Mouse (Mus musculus): ENCODE measurements around the gene Hist1h3g. TPM values are rescaled to one million over a fixed set of nuclear protein-coding genes. Genes with fewer than 3 reads are reported as not detected.
A peak's percentile ranks its signal among the peaks of the same experiment; 100 is the strongest.

The Hist1h3g gene
- polyA plus RNA-seq, 1 experiment from 2014 or later = 7.8 TPM

GRCm38 (mm10) chr13:23516822-23517602 is 18.2 kb upstream of the Hist1h3g start:
- Histone ChIP-seq H3K9me3 (no peaks in the 10 kb centered on the region), H3K4me2 (replicated peaks) (peak overlapping the region; percentile 66), H3K36me3 (no peaks in the 10 kb centered on the region), H3K4me3 (peak overlapping the region; percentile 52), H3K27ac (peak overlapping the region; percentile 70; the same call in 1 of the 2 replicates), H3K4me1 (no peaks in the 10 kb centered on the region), H3K27me3 (no peaks in the 10 kb centered on the region), H3K9ac (no peak overlapping the region)
- WGBS = under 1% methylated on average over 19 of the region's 19 CpGs
- ATAC-seq (ENCODE audit: insufficient number of reproducible peaks, insufficient read depth, low FRiP score, low TSS enrichment) = no peak

- Histone ChIP-seq H3K27me3 (no peaks in the 10 kb centered on the region), H3K4me3 (peak overlapping the region; percentile 52), H3K36me3 (no peaks in the 10 kb centered on the region), H3K9me3 (no peaks in the 10 kb centered on the region), H3K9ac (no peak overlapping the region), H3K4me2 (replicated peaks) (peak overlapping the region; percentile 66), H3K4me1 (no peaks in the 10 kb centered on the region), H3K27ac (peak overlapping the region; percentile 70; the same call in 1 of the 2 replicates)
- ATAC-seq (ENCODE audit: insufficient number of reproducible peaks, insufficient read depth, low FRiP score, low TSS enrichment) = peak; percentile 73; the same call in 1 of the 2 replicates
- under 1% methylated on average over 27 of the region's 27 CpGs for WGBS
Observed at GRCm38 (mm10) chr13:23517603-23518294, 17.5 kb upstream of the Hist1h3g start.

- WGBS = 2% methylated on average over 6 of the region's 6 CpGs
- no peaks in the 10 kb centered on the region for H3K9me3 ChIP-seq
- ATAC-seq (ENCODE audit: insufficient number of reproducible peaks, insufficient read depth, low FRiP score, low TSS enrichment) = no peak
- no peaks in the 10 kb centered on the region for H3K27me3 ChIP-seq
- H3K4me2 ChIP-seq (replicated peaks) = peak overlapping the region; percentile 66
- no peaks in the 10 kb centered on the region for H3K4me1 ChIP-seq
- H3K36me3 ChIP-seq = no peaks in the 10 kb centered on the region
- H3K9ac ChIP-seq = no peak overlapping the region
- H3K27ac ChIP-seq = no peak overlapping the region
- H3K4me3 ChIP-seq = peak overlapping the region; percentile 52
Observed at GRCm38 (mm10) chr13:23518295-23518603, 17.0 kb upstream of the Hist1h3g start.

GRCm38 (mm10) chr13:23518885-23519284 is 16.3 kb upstream of the Hist1h3g start:
- Histone ChIP-seq H3K4me3 (peak overlapping the region; percentile 38), H3K27ac (no peak overlapping the region), H3K9ac (no peak overlapping the region), H3K9me3 (no peaks in the 10 kb centered on the region), H3K36me3 (no peaks in the 10 kb centered on the region), H3K4me1 (no peaks in the 10 kb centered on the region), H3K27me3 (no peaks in the 10 kb centered on the region), H3K4me2 (replicated peaks) (peak overlapping the region; percentile 66)
- ATAC-seq (ENCODE audit: insufficient number of reproducible peaks, insufficient read depth, low FRiP score, low TSS enrichment) = no peak
- WGBS = under 1% methylated on average over 6 of the region's 6 CpGs

- Histone ChIP-seq H3K36me3 (no peaks in the 10 kb centered on the region), H3K4me2 (replicated peaks) (peak overlapping the region; percentile 66), H3K4me1 (no peaks in the 10 kb centered on the region), H3K27ac (no peak overlapping the region), H3K9ac (no peak overlapping the region), H3K4me3 (peak overlapping the region; percentile 38), H3K9me3 (no peaks in the 10 kb centered on the region), H3K27me3 (no peaks in the 10 kb centered on the region)
- ATAC-seq (ENCODE audit: insufficient number of reproducible peaks, insufficient read depth, low FRiP score, low TSS enrichment) = 0 out of 2 replicates have a peak, but pooled peaks have one; percentile 47
- WGBS = under 1% methylated on average over 10 of the region's 10 CpGs
Observed at GRCm38 (mm10) chr13:23519416-23519815, 15.8 kb upstream of the Hist1h3g start.

GRCm38 (mm10) chr13:23521703-23522102 is 13.5 kb upstream of the Hist1h3g start:
- ATAC-seq (ENCODE audit: insufficient number of reproducible peaks, insufficient read depth, low FRiP score, low TSS enrichment) = no peak
- Histone ChIP-seq H3K27me3 (no peaks in the 10 kb centered on the region), H3K9ac (no peak overlapping the region), H3K27ac (no peak overlapping the region), H3K9me3 (no peaks in the 10 kb centered on the region), H3K36me3 (no peaks in the 10 kb centered on the region), H3K4me1 (no peaks in the 10 kb centered on the region), H3K4me2 (replicated peaks) (peak overlapping the region; percentile 15; the same call in 1 of the 2 replicates), H3K4me3 (0 out of 2 replicates have a peak overlapping the region, but pooled peaks have one; percentile 5)
- WGBS = 1% methylated on average over 14 of the region's 14 CpGs

- whole genome bisulfite sequencing = 55% methylated on average over 5 of the region's 5 CpGs
- ATAC-seq (ENCODE audit: insufficient number of reproducible peaks, insufficient read depth, low FRiP score, low TSS enrichment) = no peak
Observed at GRCm38 (mm10) chr13:23523976-23524375, 11.2 kb upstream of the Hist1h3g start.

GRCm38 (mm10) chr13:23524654-23525053 is 10.6 kb upstream of the Hist1h3g start:
- H3K4me2 ChIP-seq (replicated peaks) = no peak overlapping the region
- no peaks in the 10 kb centered on the region for H3K9me3 ChIP-seq
- H3K4me3 ChIP-seq = no peak overlapping the region
- ATAC-seq (ENCODE audit: insufficient number of reproducible peaks, insufficient read depth, low FRiP score, low TSS enrichment) = no peak
- 8% methylated on average over 5 of the region's 5 CpGs for WGBS
- H3K9ac ChIP-seq = no peak overlapping the region
- H3K36me3 ChIP-seq = no peaks in the 10 kb centered on the region
- no peaks in the 10 kb centered on the region for H3K27me3 ChIP-seq
- H3K27ac ChIP-seq = no peak overlapping the region
- H3K4me1 ChIP-seq = peaks cover 10% of the 10 kb centered on the region; the same call in 1 of the 2 replicates

More at GRCm38 (mm10) chr13:23523976-23524375, 11.2 kb upstream of the Hist1h3g start:
- Histone ChIP-seq H3K9me3 (no peaks in the 10 kb centered on the region), H3K4me2 (replicated peaks) (no peak overlapping the region), H3K4me3 (no peak overlapping the region), H3K36me3 (no peaks in the 10 kb centered on the region), H3K9ac (no peak overlapping the region), H3K4me1 (peaks cover 8% of the 10 kb centered on the region; the same call in 1 of the 2 replicates), H3K27ac (no peak overlapping the region), H3K27me3 (no peaks in the 10 kb centered on the region)

GRCm38 (mm10) chr13:23525901-23526300 is 9.3 kb upstream of the Hist1h3g start:
- H3K9me3 ChIP-seq = no peaks in the 10 kb centered on the region
- peak overlapping the region; percentile 45 for H3K4me2 ChIP-seq (replicated peaks)
- ATAC-seq (ENCODE audit: insufficient number of reproducible peaks, insufficient read depth, low FRiP score, low TSS enrichment) = no peak
- H3K27me3 ChIP-seq = no peaks in the 10 kb centered on the region
- H3K9ac ChIP-seq = no peak overlapping the region
- H3K4me1 ChIP-seq = peaks cover 10% of the 10 kb centered on the region; the same call in 1 of the 2 replicates
- H3K27ac ChIP-seq = no peak overlapping the region
- H3K4me3 ChIP-seq = peak overlapping the region; percentile 39
- no peaks in the 10 kb centered on the region for H3K36me3 ChIP-seq
- WGBS = under 1% methylated on average over 10 of the region's 10 CpGs

GRCm38 (mm10) chr13:23526312-23526711 is 8.9 kb upstream of the Hist1h3g start:
- H3K9ac ChIP-seq = no peak overlapping the region
- H3K4me2 ChIP-seq (replicated peaks) = peak overlapping the region; percentile 45
- H3K9me3 ChIP-seq = no peaks in the 10 kb centered on the region
- H3K4me1 ChIP-seq = peaks cover 10% of the 10 kb centered on the region; the same call in 1 of the 2 replicates
- H3K27ac ChIP-seq = peak overlapping the region; percentile 74
- H3K4me3 ChIP-seq = peak overlapping the region; percentile 39
- under 1% methylated on average over 17 of the region's 17 CpGs for WGBS
- no peaks in the 10 kb centered on the region for H3K36me3 ChIP-seq
- no peaks in the 10 kb centered on the region for H3K27me3 ChIP-seq
- ATAC-seq (ENCODE audit: insufficient number of reproducible peaks, insufficient read depth, low FRiP score, low TSS enrichment) = no peak

GRCm38 (mm10) chr13:23529005-23529404 is 6.2 kb upstream of the Hist1h3g start:
- Histone ChIP-seq H3K4me2 (replicated peaks) (peak overlapping the region; percentile 29), H3K4me1 (peaks cover 20% of the 10 kb centered on the region; the same call in 1 of the 2 replicates), H3K36me3 (no peaks in the 10 kb centered on the region), H3K9ac (no peak overlapping the region), H3K27ac (no peak overlapping the region), H3K27me3 (no peaks in the 10 kb centered on the region), H3K9me3 (no peaks in the 10 kb centered on the region), H3K4me3 (no peak overlapping the region)
- 81% methylated on average over 5 of the region's 5 CpGs for WGBS
- no peak for ATAC-seq (ENCODE audit: insufficient number of reproducible peaks, insufficient read depth, low FRiP score, low TSS enrichment)
